Mouse (Mus musculus): ENCODE measurements at regions not wholly inside any gene's neighbourhood (a gene's known extent, or its start where the extent isn't known, plus 50 kb on each side); places are given as distances from the start of the nearest gene placed in this dataset.

DNA sequence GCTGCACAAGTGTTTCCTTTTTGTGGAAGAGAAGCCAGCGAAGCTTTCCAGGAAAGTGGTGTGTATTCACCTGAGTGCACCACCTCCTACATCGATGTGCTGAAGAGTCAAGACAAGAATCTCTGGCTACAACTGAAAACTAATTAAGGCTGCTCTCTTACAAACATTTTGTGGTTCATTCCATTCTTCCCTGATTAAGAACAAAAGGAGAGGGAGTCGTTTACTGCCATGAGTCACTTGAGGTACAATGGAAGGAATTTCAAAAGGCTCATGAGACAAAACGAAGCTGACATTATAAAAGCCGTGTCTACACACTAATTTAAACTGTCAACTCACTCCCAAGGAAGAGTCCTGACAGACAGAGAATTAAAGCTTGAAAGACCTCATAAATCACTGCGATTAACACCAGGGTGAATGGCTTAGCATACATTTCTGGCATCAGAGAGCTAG lies 206.3 kb upstream of the Gm15217 start:
- H3K9me3 ChIP-seq, result no peaks in the 10 kb centered on the region
- peaks cover 10% of the 10 kb centered on the region; the same call in 1 of the 2 replicates for H3K27me3 ChIP-seq (ENCODE audit: poor library complexity, severe bottlenecking)
- 0 out of 2 replicates have a peak, but pooled peaks cover 4% of the 10 kb centered on the region for H3K4me1 ChIP-seq
- H3K36me3 ChIP-seq (replicated peaks), result no peaks in the 10 kb centered on the region
- no peak overlapping the region for H3K27ac ChIP-seq
- H3K4me3 ChIP-seq, result no peak overlapping the region
- DNase-seq (ENCODE audit: extremely low spot score, low spot score), result no peak
- WGBS, result 34% methylated on average over 6 of the region's 6 CpGs

DNA sequence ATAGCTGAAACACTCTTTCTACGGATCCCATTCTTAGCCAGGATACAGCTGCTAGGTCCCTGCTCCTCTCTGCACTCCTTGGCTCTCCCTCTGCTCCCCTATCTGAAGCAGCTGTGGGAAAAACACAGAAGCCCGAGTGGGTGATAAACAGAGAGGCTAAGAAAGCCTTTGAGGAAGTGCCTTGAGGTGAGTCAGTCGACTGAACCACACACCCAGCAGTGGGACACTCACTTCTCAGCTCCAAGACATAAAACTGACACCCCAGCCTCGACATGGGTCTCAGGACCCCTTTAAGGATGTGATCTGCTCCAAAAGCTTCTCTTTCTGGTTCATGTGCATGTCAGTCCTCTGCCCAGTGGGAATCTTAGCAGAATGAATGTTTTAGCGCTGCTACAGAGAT lies 204.8 kb upstream of the Gm15217 start:
- Histone ChIP-seq H3K9me3 (no peaks in the 10 kb centered on the region), H3K27me3 (ENCODE audit: poor library complexity, severe bottlenecking) (peaks cover 10% of the 10 kb centered on the region; the same call in 1 of the 2 replicates), H3K4me1 (0 out of 2 replicates have a peak, but pooled peaks cover 4% of the 10 kb centered on the region), H3K27ac (no peak overlapping the region), H3K4me3 (no peak overlapping the region), H3K36me3 (replicated peaks) (no peaks in the 10 kb centered on the region)
- DNase-seq (ENCODE audit: extremely low spot score, low spot score), result no peak
- WGBS, result 80% methylated on average over 5 of the region's 5 CpGs

DNA sequence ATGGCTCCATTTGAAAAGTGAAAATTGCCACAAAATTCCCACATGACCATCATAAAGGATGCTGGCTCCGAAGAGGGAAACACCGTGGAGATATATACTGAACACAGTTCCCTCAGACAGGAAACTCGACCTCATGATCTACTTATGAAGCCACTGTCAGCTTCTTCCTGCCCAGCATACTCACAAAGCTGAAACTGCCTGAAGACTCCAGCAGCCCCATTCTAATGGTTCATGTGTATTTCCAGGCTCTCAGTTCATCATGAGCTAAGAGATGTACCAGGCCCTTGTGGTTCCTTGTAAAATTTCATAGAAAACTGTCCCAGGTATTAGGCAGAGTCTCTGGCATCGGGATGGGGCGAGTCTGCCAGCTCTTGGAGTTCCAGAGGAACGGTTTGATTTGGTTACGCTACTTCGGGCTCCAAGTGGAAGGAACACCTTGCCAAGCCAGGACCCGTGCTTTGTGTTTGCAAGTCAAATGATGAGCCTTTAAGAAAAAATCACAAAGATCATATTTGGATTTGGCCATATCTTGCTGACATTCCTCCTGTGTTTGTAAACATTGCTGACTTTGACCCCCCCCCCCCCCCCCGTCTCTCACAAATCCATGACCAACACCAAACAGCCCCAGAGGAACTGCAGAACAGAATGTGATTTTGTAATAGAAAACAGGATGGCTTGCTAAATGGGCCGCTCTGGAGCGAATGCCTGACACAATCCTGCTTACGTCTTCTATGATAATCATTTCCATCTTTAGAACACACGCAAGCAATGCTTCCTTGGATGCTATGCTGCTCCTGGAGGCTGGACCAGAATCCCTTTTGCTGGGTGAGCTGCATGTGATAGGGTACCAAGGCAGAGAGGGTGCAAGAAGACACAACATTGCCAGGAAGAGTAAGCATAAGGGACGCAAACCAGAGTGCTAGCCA lies 203.7 kb upstream of the Gm15217 start:
- Histone ChIP-seq H3K4me3 (no peak overlapping the region), H3K4me1 (0 out of 2 replicates have a peak, but pooled peaks cover 4% of the 10 kb centered on the region), H3K9me3 (no peaks in the 10 kb centered on the region), H3K27me3 (ENCODE audit: poor library complexity, severe bottlenecking) (peaks cover 10% of the 10 kb centered on the region; the same call in 1 of the 2 replicates), H3K27ac (no peak overlapping the region), H3K36me3 (replicated peaks) (no peaks in the 10 kb centered on the region)
- DNase-seq (ENCODE audit: extremely low spot score, low spot score), result no peak
- WGBS, result 86% methylated on average over 15 of the region's 15 CpGs

DNA sequence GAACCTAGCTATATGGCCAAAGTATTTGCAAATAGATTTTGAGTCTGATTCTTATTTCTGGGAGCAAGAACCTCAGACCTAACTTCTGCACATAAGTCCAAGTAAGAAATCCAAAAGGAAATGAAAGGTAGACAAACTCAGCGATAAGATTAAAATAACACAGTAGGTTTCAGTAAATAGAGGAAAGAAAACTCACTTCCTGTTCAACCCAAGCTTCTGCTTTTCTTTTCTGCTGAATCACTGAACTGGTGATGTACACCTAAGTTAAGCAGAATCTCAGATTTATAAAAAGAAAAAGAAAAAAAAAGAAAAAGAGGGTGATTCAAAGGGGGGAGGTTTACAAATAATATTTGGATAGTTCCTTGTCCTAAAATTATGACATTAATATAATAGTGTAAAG lies 200.2 kb upstream of the Gm15217 start:
- Histone ChIP-seq H3K4me1 (no peaks in the 10 kb centered on the region), H3K27ac (no peak overlapping the region), H3K4me3 (no peak overlapping the region), H3K27me3 (ENCODE audit: poor library complexity, severe bottlenecking) (no peaks in the 10 kb centered on the region), H3K36me3 (replicated peaks) (no peaks in the 10 kb centered on the region), H3K9me3 (no peaks in the 10 kb centered on the region)
- 94% methylated on average over 1 of the region's 1 CpGs for WGBS
- no peak for DNase-seq (ENCODE audit: extremely low spot score, low spot score)

DNA sequence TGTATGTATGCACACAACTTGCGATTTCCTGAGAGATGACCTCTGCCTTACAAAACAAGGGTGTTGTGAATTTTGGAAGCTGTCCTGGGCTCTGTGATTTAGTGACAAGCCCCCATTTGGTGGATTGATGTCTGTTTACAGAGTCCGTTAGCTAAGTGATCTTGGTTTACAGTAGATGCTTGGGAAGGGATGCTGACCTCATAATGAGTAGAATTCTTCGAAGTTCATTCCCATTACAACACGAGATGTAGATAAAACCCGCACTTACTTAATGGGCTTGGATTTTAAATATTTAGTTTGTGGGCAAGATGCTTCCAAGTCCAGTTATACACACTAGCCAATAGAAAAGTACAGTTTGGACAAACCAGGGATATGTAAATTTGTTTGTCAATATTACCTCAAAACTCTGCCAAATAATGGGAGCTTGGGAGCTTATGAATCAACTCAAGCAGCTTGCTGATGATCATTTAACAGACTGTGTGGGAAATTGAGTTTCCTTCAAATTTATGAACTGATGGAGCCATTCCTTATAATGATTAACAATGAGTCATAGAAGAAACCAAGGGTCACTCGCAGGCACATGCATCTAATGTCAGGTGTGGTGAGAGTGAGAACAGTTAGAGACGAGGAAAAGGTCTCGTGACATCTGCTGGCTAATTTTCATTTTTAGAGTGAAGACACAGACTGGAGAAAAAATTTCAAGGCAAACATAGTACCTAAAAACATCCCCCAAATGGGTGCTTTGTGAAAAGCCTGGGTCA lies 187.4 kb upstream of the Gm15217 start:
- Histone ChIP-seq H3K36me3 (replicated peaks) (no peaks in the 10 kb centered on the region), H3K27ac (no peak overlapping the region), H3K4me3 (no peak overlapping the region), H3K4me1 (no peaks in the 10 kb centered on the region), H3K27me3 (ENCODE audit: poor library complexity, severe bottlenecking) (no peaks in the 10 kb centered on the region), H3K9me3 (no peaks in the 10 kb centered on the region)
- WGBS, result 90% methylated on average over 8 of the region's 8 CpGs
- no peak for DNase-seq (ENCODE audit: extremely low spot score, low spot score)

DNA sequence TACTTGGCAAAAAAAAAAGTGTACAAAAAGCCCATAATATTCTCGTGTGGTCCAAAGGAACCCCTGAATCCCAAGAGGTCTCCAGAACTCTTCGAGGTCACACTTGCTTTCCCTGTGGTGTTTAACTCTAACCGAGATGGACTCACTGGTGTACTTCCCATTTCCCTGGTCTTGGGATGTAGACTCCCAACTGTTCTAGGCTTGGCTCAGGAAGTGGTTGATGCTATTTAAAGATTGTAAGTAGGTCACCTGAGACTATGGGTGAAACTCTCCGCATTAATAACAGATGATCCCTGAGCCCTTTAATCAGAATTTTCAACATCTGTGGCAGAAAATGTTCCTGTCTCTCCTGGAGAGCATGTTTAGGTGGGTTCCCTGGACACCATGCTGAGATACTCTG lies 185.6 kb upstream of the Gm15217 start:
- WGBS, result 86% methylated on average over 4 of the region's 4 CpGs
- DNase-seq (ENCODE audit: extremely low spot score, low spot score), result no peak
- Histone ChIP-seq H3K4me3 (no peak overlapping the region), H3K27ac (no peak overlapping the region), H3K27me3 (ENCODE audit: poor library complexity, severe bottlenecking) (no peaks in the 10 kb centered on the region), H3K36me3 (replicated peaks) (no peaks in the 10 kb centered on the region), H3K9me3 (no peaks in the 10 kb centered on the region), H3K4me1 (no peaks in the 10 kb centered on the region)

DNA sequence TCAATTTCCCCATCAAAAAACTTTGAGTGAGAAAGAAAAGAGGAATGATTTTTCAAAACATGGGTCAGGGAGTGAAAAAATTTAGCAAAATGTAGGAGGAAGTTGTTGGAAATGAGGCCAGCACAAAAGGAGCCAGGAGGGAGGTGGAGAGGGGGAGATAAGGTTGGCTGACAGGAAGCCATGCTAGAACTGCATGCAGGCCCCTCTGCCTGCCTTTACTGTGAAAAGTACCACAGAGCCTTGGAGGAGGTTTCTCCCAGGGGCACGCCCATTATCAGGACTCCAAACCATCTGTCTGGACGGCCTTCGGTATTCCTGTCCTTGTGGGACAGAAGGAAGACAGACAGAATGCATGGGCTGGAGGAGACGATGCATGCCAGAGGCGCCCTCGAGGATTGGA lies 183.3 kb upstream of the Gm15217 start:
- Histone ChIP-seq H3K27ac (no peak overlapping the region), H3K9me3 (no peaks in the 10 kb centered on the region), H3K4me3 (no peak overlapping the region), H3K36me3 (replicated peaks) (no peaks in the 10 kb centered on the region), H3K4me1 (no peaks in the 10 kb centered on the region), H3K27me3 (ENCODE audit: poor library complexity, severe bottlenecking) (no peaks in the 10 kb centered on the region)
- WGBS, result 78% methylated on average over 6 of the region's 6 CpGs
- no peak for DNase-seq (ENCODE audit: extremely low spot score, low spot score)

DNA sequence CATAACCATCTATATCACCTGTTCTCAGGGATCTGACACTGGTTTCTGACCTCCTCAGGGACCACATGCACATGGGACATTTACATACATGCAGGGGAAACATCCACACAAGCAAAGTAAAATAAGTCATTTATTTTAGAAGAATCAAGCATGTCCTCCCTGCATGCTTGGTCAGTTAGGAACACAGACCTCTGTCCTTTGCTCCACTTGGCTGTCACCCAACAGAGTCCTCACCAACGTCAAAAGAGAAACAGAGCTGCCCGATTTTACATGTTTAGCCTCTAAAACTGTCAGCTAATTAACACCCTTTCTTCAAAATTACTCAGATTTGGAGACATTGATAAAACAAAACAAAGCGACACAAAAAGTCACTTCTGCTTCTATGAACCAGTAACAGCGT lies 176.4 kb upstream of the Gm15217 start:
- no peaks in the 10 kb centered on the region for H3K4me1 ChIP-seq
- H3K36me3 ChIP-seq (replicated peaks), result no peaks in the 10 kb centered on the region
- DNase-seq (ENCODE audit: extremely low spot score, low spot score), result no peak
- WGBS, result 93% methylated on average over 4 of the region's 4 CpGs
- H3K9me3 ChIP-seq, result no peaks in the 10 kb centered on the region
- no peak overlapping the region for H3K4me3 ChIP-seq
- no peaks in the 10 kb centered on the region for H3K27me3 ChIP-seq (ENCODE audit: poor library complexity, severe bottlenecking)
- no peak overlapping the region for H3K27ac ChIP-seq

DNA sequence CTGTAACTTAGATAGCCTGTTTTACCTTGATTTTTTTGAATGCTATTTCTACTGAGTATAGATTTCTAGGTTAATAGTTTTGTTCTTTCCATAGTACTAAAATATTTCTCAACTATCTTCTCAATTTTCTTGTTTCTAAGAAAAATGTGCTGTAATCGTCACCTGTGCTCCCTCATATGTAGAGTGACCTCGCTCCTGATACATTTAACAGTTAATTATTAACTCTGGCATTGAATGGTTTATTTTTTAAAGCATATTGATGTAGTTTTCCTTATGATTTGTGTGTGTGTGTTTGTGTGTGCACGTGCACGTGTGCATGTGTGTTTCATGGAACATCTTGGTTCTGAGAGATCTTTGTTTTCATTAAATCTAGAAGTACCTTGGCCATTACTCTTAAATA lies 158.7 kb upstream of the Gm15217 start:
- no peaks in the 10 kb centered on the region for H3K27me3 ChIP-seq (ENCODE audit: poor library complexity, severe bottlenecking)
- peaks cover 6% of the 10 kb centered on the region for H3K4me1 ChIP-seq
- 93% methylated on average over 4 of the region's 4 CpGs for WGBS
- DNase-seq (ENCODE audit: extremely low spot score, low spot score), result no peak
- H3K27ac ChIP-seq, result no peak overlapping the region
- H3K9me3 ChIP-seq, result no peaks in the 10 kb centered on the region
- H3K36me3 ChIP-seq (replicated peaks), result no peaks in the 10 kb centered on the region
- H3K4me3 ChIP-seq, result no peak overlapping the region

DNA sequence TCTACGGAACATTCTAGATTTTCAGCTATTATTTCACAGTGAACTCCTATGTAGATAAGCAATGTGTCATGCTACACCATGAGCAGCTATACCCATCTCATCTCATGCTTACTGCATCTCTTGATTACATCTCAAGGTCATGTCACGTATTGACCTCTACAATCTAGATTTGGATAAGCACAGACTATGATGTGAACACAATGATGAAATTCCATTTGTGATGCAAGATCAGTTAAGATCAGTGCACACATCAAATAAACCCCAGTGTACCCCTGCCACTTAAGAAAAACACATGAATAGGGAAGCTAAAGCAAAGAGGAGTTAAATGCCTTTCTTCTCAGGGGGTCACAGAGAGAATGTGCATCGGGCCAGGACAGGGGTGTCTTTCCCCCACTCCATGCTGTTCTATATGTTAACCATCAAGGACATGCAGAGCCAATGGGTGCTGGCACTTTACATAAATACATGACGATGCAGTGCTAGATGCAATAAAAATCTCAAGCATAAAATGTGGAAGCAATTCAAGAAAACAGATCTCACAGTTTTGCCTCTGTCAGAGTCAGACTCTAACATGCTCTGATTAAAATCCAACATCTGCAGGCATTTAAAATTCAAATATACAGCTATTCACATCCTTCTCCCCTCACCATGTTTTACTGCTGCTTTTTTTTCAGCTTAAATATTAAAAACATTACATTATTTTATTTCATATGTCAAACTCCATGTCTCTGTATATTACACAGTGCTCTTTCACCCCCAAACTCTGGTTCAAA lies 157.1 kb upstream of the Gm15217 start:
- DNase-seq (ENCODE audit: extremely low spot score, low spot score), result no peak
- WGBS, result 89% methylated on average over 4 of the region's 4 CpGs
- H3K9me3 ChIP-seq, result no peaks in the 10 kb centered on the region

DNA sequence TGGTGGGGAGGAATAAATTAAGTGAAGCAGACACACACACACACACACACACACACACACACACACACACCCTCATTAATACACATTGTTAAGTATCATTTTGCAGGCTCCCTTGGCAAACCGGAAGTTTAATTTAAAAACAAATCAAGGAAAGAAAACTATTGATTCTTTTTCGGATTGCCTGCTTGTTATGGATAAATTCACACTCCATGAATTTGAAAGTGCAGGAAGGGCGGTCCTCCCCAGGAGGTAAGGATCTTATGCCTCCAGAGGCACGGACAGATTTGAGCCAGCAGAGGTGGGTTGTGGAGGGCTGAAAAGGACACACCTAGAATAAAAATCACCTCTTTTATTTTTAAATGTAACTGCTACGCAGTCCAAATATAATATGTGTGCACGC lies 156.2 kb upstream of the Gm15217 start:
- Histone ChIP-seq H3K27me3 (ENCODE audit: poor library complexity, severe bottlenecking) (no peaks in the 10 kb centered on the region), H3K27ac (no peak overlapping the region), H3K4me1 (peaks cover 14% of the 10 kb centered on the region), H3K9me3 (no peaks in the 10 kb centered on the region), H3K36me3 (replicated peaks) (no peaks in the 10 kb centered on the region), H3K4me3 (no peak overlapping the region)
- 73% methylated on average over 6 of the region's 6 CpGs for WGBS
- no peak for DNase-seq (ENCODE audit: extremely low spot score, low spot score)

More for the DNA sequence above, 157.1 kb upstream of the Gm15217 start:
- H3K36me3 ChIP-seq (replicated peaks), result no peaks in the 10 kb centered on the region
- no peak overlapping the region for H3K4me3 ChIP-seq
- H3K27me3 ChIP-seq (ENCODE audit: poor library complexity, severe bottlenecking), result no peaks in the 10 kb centered on the region
- no peak overlapping the region for H3K27ac ChIP-seq
- peaks cover 14% of the 10 kb centered on the region for H3K4me1 ChIP-seq

DNA sequence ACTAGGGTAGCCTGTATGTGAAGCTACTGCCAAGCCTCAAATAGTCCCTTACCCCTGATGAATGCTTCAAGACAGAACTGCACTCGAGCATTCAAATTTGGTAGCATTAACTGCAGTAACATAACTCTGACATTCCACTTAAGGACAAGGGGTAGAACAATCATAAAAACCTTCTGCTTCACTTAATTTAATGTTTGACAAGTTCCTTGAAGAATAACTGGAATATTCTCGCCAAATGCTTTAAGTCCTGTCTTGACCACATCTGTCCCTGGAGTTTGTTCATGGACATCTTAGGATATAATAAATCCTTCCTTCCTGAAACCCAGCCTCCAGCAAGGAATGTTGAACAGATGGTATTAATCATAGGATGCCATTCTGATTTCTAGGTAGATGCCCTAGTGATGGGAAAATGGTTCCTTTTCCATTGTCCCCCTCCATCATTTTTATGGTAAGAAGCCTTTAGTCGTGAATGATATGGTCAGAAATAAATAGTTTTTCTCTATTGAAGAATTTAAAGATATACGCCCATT lies 154.7 kb upstream of the Gm15217 start:
- H3K9me3 ChIP-seq, result no peaks in the 10 kb centered on the region
- H3K27me3 ChIP-seq (ENCODE audit: poor library complexity, severe bottlenecking), result no peaks in the 10 kb centered on the region
- DNase-seq (ENCODE audit: extremely low spot score, low spot score), result no peak
- H3K4me1 ChIP-seq, result peaks cover 14% of the 10 kb centered on the region
- H3K36me3 ChIP-seq (replicated peaks), result no peaks in the 10 kb centered on the region
- H3K4me3 ChIP-seq, result no peak overlapping the region
- 85% methylated on average over 4 of the region's 4 CpGs for WGBS
- no peak overlapping the region for H3K27ac ChIP-seq
